Mouse (Mus musculus): ENCODE data around the gene Cdh12. TPM values are rescaled to one million over a fixed set of nuclear protein-coding genes. Genes with fewer than 3 reads are reported as not detected.

Cdh12 gene
- polyA plus RNA-seq, 1 experiment from 2014 or later: 0.58 TPM

- Histone ChIP-seq H3K9me3 (no peaks in the 10 kb centered on the region), H3K27me3 (no peaks in the 10 kb centered on the region), H3K4me1 (no peaks in the 10 kb centered on the region), H3K36me3 (no peaks in the 10 kb centered on the region), H3K4me2 (no peak overlapping the region), H3K9ac (no peak overlapping the region), H3K4me3 (no peak overlapping the region), H3K27ac (no peak overlapping the region)
- no peak for ATAC-seq (ENCODE audit: insufficient number of reproducible peaks, low FRiP score, low TSS enrichment, low read depth)
Measured at GRCm38 (mm10) chr15:20772289-20772688, 323.2 kb downstream of the Cdh12 start.

- no peak overlapping the region for H3K4me2 ChIP-seq
- no peaks in the 10 kb centered on the region for H3K9me3 ChIP-seq
- no peak overlapping the region for H3K27ac ChIP-seq
- no peaks in the 10 kb centered on the region for H3K36me3 ChIP-seq
- H3K9ac ChIP-seq: no peak overlapping the region
- no peaks in the 10 kb centered on the region for H3K4me1 ChIP-seq
- no peak for ATAC-seq (ENCODE audit: insufficient number of reproducible peaks, low FRiP score, low TSS enrichment, low read depth)
- no peak overlapping the region for H3K4me3 ChIP-seq
- H3K27me3 ChIP-seq: no peaks in the 10 kb centered on the region
Measured at GRCm38 (mm10) chr15:20773423-20773822, 324.4 kb downstream of the Cdh12 start.

GRCm38 (mm10) chr15:20796999-20797398, 347.9 kb downstream of the Cdh12 start:
- Histone ChIP-seq H3K9ac (no peak overlapping the region), H3K4me2 (no peak overlapping the region), H3K27ac (no peak overlapping the region), H3K36me3 (no peaks in the 10 kb centered on the region), H3K27me3 (no peaks in the 10 kb centered on the region), H3K9me3 (no peaks in the 10 kb centered on the region), H3K4me3 (no peak overlapping the region), H3K4me1 (no peaks in the 10 kb centered on the region)
- no peak for ATAC-seq (ENCODE audit: insufficient number of reproducible peaks, low FRiP score, low TSS enrichment, low read depth)
- 24% methylated on average over 4 of the region's 4 CpGs for WGBS

GRCm38 (mm10) chr15:20798541-20798940, 349.5 kb downstream of the Cdh12 start:
- H3K9me3 ChIP-seq: no peaks in the 10 kb centered on the region
- H3K27ac ChIP-seq: no peak overlapping the region
- 68% methylated on average over 2 of the region's 2 CpGs for WGBS
- no peak overlapping the region for H3K9ac ChIP-seq
- ATAC-seq (ENCODE audit: insufficient number of reproducible peaks, low FRiP score, low TSS enrichment, low read depth): no peak
- no peak overlapping the region for H3K4me2 ChIP-seq
- no peaks in the 10 kb centered on the region for H3K4me1 ChIP-seq
- H3K36me3 ChIP-seq: no peaks in the 10 kb centered on the region
- H3K27me3 ChIP-seq: no peaks in the 10 kb centered on the region
- no peak overlapping the region for H3K4me3 ChIP-seq

- Histone ChIP-seq H3K4me3 (no peak overlapping the region), H3K27ac (no peak overlapping the region), H3K36me3 (no peaks in the 10 kb centered on the region), H3K4me1 (no peaks in the 10 kb centered on the region), H3K9me3 (no peaks in the 10 kb centered on the region), H3K4me2 (no peak overlapping the region), H3K9ac (no peak overlapping the region), H3K27me3 (no peaks in the 10 kb centered on the region)
- WGBS: 69% methylated on average over 1 of the region's 1 CpGs
- ATAC-seq (ENCODE audit: insufficient number of reproducible peaks, low FRiP score, low TSS enrichment, low read depth): no peak
Measured at GRCm38 (mm10) chr15:20835887-20836286, 386.8 kb downstream of the Cdh12 start.

- Histone ChIP-seq H3K9me3 (no peaks in the 10 kb centered on the region), H3K4me3 (no peak overlapping the region), H3K4me2 (no peak overlapping the region), H3K9ac (no peak overlapping the region), H3K4me1 (no peaks in the 10 kb centered on the region), H3K36me3 (no peaks in the 10 kb centered on the region), H3K27ac (no peak overlapping the region), H3K27me3 (no peaks in the 10 kb centered on the region)
- WGBS: 20% methylated on average over 3 of the region's 3 CpGs
- no peak for ATAC-seq (ENCODE audit: insufficient number of reproducible peaks, low FRiP score, low TSS enrichment, low read depth)
Measured at GRCm38 (mm10) chr15:20836991-20837390, 387.9 kb downstream of the Cdh12 start.

- no peak overlapping the region for H3K4me2 ChIP-seq
- H3K36me3 ChIP-seq: no peaks in the 10 kb centered on the region
- WGBS: 81% methylated on average over 5 of the region's 5 CpGs
- H3K4me3 ChIP-seq: no peak overlapping the region
- no peaks in the 10 kb centered on the region for H3K9me3 ChIP-seq
- ATAC-seq (ENCODE audit: insufficient number of reproducible peaks, low FRiP score, low TSS enrichment, low read depth): no peak
- H3K4me1 ChIP-seq: no peaks in the 10 kb centered on the region
- H3K27ac ChIP-seq: no peak overlapping the region
- no peaks in the 10 kb centered on the region for H3K27me3 ChIP-seq
- no peak overlapping the region for H3K9ac ChIP-seq
Measured at GRCm38 (mm10) chr15:20841479-20841878, 392.4 kb downstream of the Cdh12 start.

GRCm38 (mm10) chr15:20863076-20863475, 414.0 kb downstream of the Cdh12 start:
- Histone ChIP-seq H3K27ac (no peak overlapping the region), H3K36me3 (no peaks in the 10 kb centered on the region), H3K9me3 (no peaks in the 10 kb centered on the region), H3K9ac (no peak overlapping the region), H3K4me2 (no peak overlapping the region), H3K4me1 (no peaks in the 10 kb centered on the region), H3K4me3 (no peak overlapping the region), H3K27me3 (no peaks in the 10 kb centered on the region)
- ATAC-seq (ENCODE audit: insufficient number of reproducible peaks, low FRiP score, low TSS enrichment, low read depth): no peak
- 34% methylated on average over 2 of the region's 2 CpGs for WGBS

GRCm38 (mm10) chr15:20872518-20872917, 423.5 kb downstream of the Cdh12 start:
- Histone ChIP-seq H3K27me3 (no peaks in the 10 kb centered on the region), H3K4me1 (no peaks in the 10 kb centered on the region), H3K9me3 (no peaks in the 10 kb centered on the region), H3K4me2 (no peak overlapping the region), H3K9ac (no peak overlapping the region), H3K27ac (no peak overlapping the region), H3K4me3 (no peak overlapping the region), H3K36me3 (no peaks in the 10 kb centered on the region)
- 68% methylated on average over 1 of the region's 1 CpGs for WGBS
- no peak for ATAC-seq (ENCODE audit: insufficient number of reproducible peaks, low FRiP score, low TSS enrichment, low read depth)

GRCm38 (mm10) chr15:20876993-20877392, 427.9 kb downstream of the Cdh12 start:
- Histone ChIP-seq H3K27me3 (no peaks in the 10 kb centered on the region), H3K4me3 (no peak overlapping the region), H3K36me3 (no peaks in the 10 kb centered on the region), H3K4me2 (no peak overlapping the region), H3K9me3 (no peaks in the 10 kb centered on the region), H3K4me1 (no peaks in the 10 kb centered on the region), H3K27ac (no peak overlapping the region), H3K9ac (no peak overlapping the region)
- 86% methylated on average over 2 of the region's 2 CpGs for WGBS
- ATAC-seq (ENCODE audit: insufficient number of reproducible peaks, low FRiP score, low TSS enrichment, low read depth): no peak

GRCm38 (mm10) chr15:20893471-20893870, 444.4 kb downstream of the Cdh12 start:
- Histone ChIP-seq H3K4me3 (no peak overlapping the region), H3K9ac (no peak overlapping the region), H3K9me3 (no peaks in the 10 kb centered on the region), H3K4me1 (no peaks in the 10 kb centered on the region), H3K36me3 (no peaks in the 10 kb centered on the region), H3K4me2 (no peak overlapping the region), H3K27me3 (no peaks in the 10 kb centered on the region), H3K27ac (no peak overlapping the region)
- 76% methylated on average over 3 of the region's 3 CpGs for WGBS
- no peak for ATAC-seq (ENCODE audit: insufficient number of reproducible peaks, low FRiP score, low TSS enrichment, low read depth)

- H3K4me2 ChIP-seq: no peak overlapping the region
- H3K9me3 ChIP-seq: no peaks in the 10 kb centered on the region
- no peak overlapping the region for H3K27ac ChIP-seq
- H3K36me3 ChIP-seq: no peaks in the 10 kb centered on the region
- no peak overlapping the region for H3K4me3 ChIP-seq
- WGBS: 37% methylated on average over 3 of the region's 3 CpGs
- no peaks in the 10 kb centered on the region for H3K4me1 ChIP-seq
- no peaks in the 10 kb centered on the region for H3K27me3 ChIP-seq
- no peak for ATAC-seq (ENCODE audit: insufficient number of reproducible peaks, low FRiP score, low TSS enrichment, low read depth)
- no peak overlapping the region for H3K9ac ChIP-seq
Measured at GRCm38 (mm10) chr15:20902568-20902967, 453.5 kb downstream of the Cdh12 start.

GRCm38 (mm10) chr15:20928221-20928620, 479.2 kb downstream of the Cdh12 start:
- Histone ChIP-seq H3K4me3 (no peak overlapping the region), H3K9ac (no peak overlapping the region)
- no peak for ATAC-seq (ENCODE audit: insufficient number of reproducible peaks, low FRiP score, low TSS enrichment, low read depth)

More at GRCm38 (mm10) chr15:20928221-20928620, 479.2 kb downstream of the Cdh12 start:
- Histone ChIP-seq H3K4me1 (no peaks in the 10 kb centered on the region), H3K4me2 (no peak overlapping the region), H3K9me3 (no peaks in the 10 kb centered on the region), H3K27ac (no peak overlapping the region), H3K27me3 (no peaks in the 10 kb centered on the region), H3K36me3 (no peaks in the 10 kb centered on the region)
